ENCODE assay signal across 8 mouse cellular contexts in genomic region chr1:162184003-162184748, GRCm38 (mm10).
DNase-seq lines count a peak whose midpoint lies in the region; ATAC-seq and TF ChIP-seq lines count a peak whose summit lies in the region.

No protein-coding gene starts in this region.

- H3K27ac ChIP-seq in forebrain, embryonic 10.5 days, result peak overlapping the region; percentile 66
- no peak overlapping the region for H3K27ac ChIP-seq in forebrain, postnatal 0 days (ENCODE audit: low read depth, low read length)
- peak overlapping the region; percentile 28; the same call in 1 of the 2 replicates for H3K27ac ChIP-seq in intestine, embryonic 15.5 days
- peak overlapping the region; percentile 67 for H3K27ac ChIP-seq in midbrain, embryonic 13.5 days

- no peak overlapping the region for H3K4me3 ChIP-seq in forebrain, embryonic 10.5 days
- H3K4me3 ChIP-seq in forebrain, postnatal 0 days (ENCODE audit: low read depth, low read length), result no peak overlapping the region
- H3K4me3 ChIP-seq in intestine, embryonic 15.5 days (replicated peaks), result no peak overlapping the region
- no peak overlapping the region for H3K4me3 ChIP-seq in midbrain, embryonic 13.5 days (replicated peaks)

- WGBS in forebrain, embryonic 10.5 days, result 58% methylated on average over 14 of the region's 14 CpGs
- 42% methylated on average over 14 of the region's 14 CpGs for WGBS in forebrain, postnatal 0 days
- 46% methylated on average over 14 of the region's 14 CpGs for WGBS in intestine, embryonic 15.5 days
- 42% methylated on average over 14 of the region's 14 CpGs for WGBS in midbrain, embryonic 13.5 days

- H3K9ac ChIP-seq in forebrain, postnatal 0 days, result no peak overlapping the region
- no peak overlapping the region for H3K9ac ChIP-seq in intestine, embryonic 15.5 days
- no peak overlapping the region for H3K9ac ChIP-seq in midbrain, embryonic 13.5 days (replicated peaks)

- H3K27me3 ChIP-seq in forebrain, embryonic 10.5 days (ENCODE audit: poor library complexity, severe bottlenecking), result no peaks in the 10 kb centered on the region
- H3K27me3 ChIP-seq in forebrain, postnatal 0 days (ENCODE audit: insufficient read depth, low read length), result no peaks in the 10 kb centered on the region
- no peaks in the 10 kb centered on the region for H3K27me3 ChIP-seq in intestine, embryonic 15.5 days (replicated peaks)
- H3K27me3 ChIP-seq in midbrain, embryonic 13.5 days, result no peaks in the 10 kb centered on the region

- no peak for ATAC-seq in forebrain, postnatal 0 days
- ATAC-seq in intestine, embryonic 15.5 days, result no peak
- ATAC-seq in midbrain, embryonic 13.5 days, result peak; percentile 62; the same call in 1 of the 2 replicates

- DNase-seq in forebrain, embryonic 10.5 days (ENCODE audit: extremely low spot score, low spot score), result no peak
- DNase-seq in forebrain, postnatal 0 days, result no peak
- peak; percentile 63 for DNase-seq in cerebellum, adult 8-10 months
- DNase-seq in gastrocnemius, postnatal 4 days (ENCODE audit: low spot score in 2 of 2), result peak; percentile 74 to 87
- no peak for DNase-seq in layer of hippocampus, postnatal 36 days
- DNase-seq in adrenal gland, adult 2 months, result no peak

- no peaks in the 10 kb centered on the region for H3K36me3 ChIP-seq in forebrain, embryonic 10.5 days (replicated peaks)
- H3K36me3 ChIP-seq in forebrain, postnatal 0 days (ENCODE audit: insufficient read depth), result no peaks in the 10 kb centered on the region
- H3K36me3 ChIP-seq in intestine, embryonic 15.5 days, result no peaks in the 10 kb centered on the region
- no peaks in the 10 kb centered on the region for H3K36me3 ChIP-seq in midbrain, embryonic 13.5 days

- TF ChIP-seq CTCF in forebrain, postnatal 0 days (IDR thresholded peaks at IDR 0.05; ENCODE audit: low read depth), result no peak

- H3K9me3 ChIP-seq in forebrain, embryonic 10.5 days, result no peaks in the 10 kb centered on the region
- H3K9me3 ChIP-seq in forebrain, postnatal 0 days (ENCODE audit: low read length), result no peaks in the 10 kb centered on the region
- no peaks in the 10 kb centered on the region for H3K9me3 ChIP-seq in intestine, embryonic 15.5 days
- no peaks in the 10 kb centered on the region for H3K9me3 ChIP-seq in midbrain, embryonic 13.5 days

- H3K4me1 ChIP-seq in forebrain, embryonic 10.5 days, result peaks cover 31% of the 10 kb centered on the region
- no peaks in the 10 kb centered on the region for H3K4me1 ChIP-seq in forebrain, postnatal 0 days (ENCODE audit: insufficient read depth)
- H3K4me1 ChIP-seq in intestine, embryonic 15.5 days (replicated peaks), result peaks cover 15% of the 10 kb centered on the region
- H3K4me1 ChIP-seq in midbrain, embryonic 13.5 days (replicated peaks), result peaks cover 30% of the 10 kb centered on the region

- H3K4me2 ChIP-seq in forebrain, postnatal 0 days (ENCODE audit: low read depth), result no peak overlapping the region
- no peak overlapping the region for H3K4me2 ChIP-seq in intestine, embryonic 15.5 days (replicated peaks)
- H3K4me2 ChIP-seq in midbrain, embryonic 13.5 days (replicated peaks), result no peak overlapping the region

Comparison
In these comparisons a context has a peak if more than half of its experiments do, and no peak if none do; other contexts are left out.
1. DNase-seq: peak in cerebellum, adult 8-10 months (single experiment) and gastrocnemius, postnatal 4 days (2 of 2); none in forebrain, embryonic 10.5 days (single experiment), forebrain, postnatal 0 days (single experiment), layer of hippocampus, postnatal 36 days (0 of 2) and adrenal gland, adult 2 months (single experiment).